In genomic region chr15:62282646-62283045, GRCm38 (mm10) we compare ENCODE assay signal across 25 mouse cellular contexts.
DNase-seq lines count a peak whose midpoint lies in the region; ATAC-seq and TF ChIP-seq lines count a peak whose summit lies in the region.
"Had no signal": no experiment of that assay in that cellular context is flagged by ENCODE, and none has a peak within 500 bp of the region (broad histone marks: within the 10 kb centered on the region; RNA-seq: fewer than 3 reads in every experiment).

No protein-coding gene starts in this region.

- H3K4me3 ChIP-seq in kidney, embryonic 16.5 days (ENCODE audit: low read length), result no peak overlapping the region
- H3K4me3 ChIP-seq in lung, embryonic 16.5 days (ENCODE audit: low read length), result no peak overlapping the region
- H3K4me3 ChIP-seq in lung, postnatal 0 days (ENCODE audit: low read depth, low read length), result no peak overlapping the region
- H3K4me3 ChIP-seq in midbrain, embryonic 10.5 days, result no peak overlapping the region
- H3K4me3 ChIP-seq: forebrain, embryonic 12.5 days; heart, embryonic 10.5 days; hindbrain, embryonic 10.5 days; hindbrain, embryonic 15.5 days; midbrain, embryonic 15.5 days; neural tube, embryonic 15.5 days had no signal

- H3K27me3 ChIP-seq in kidney, embryonic 16.5 days (ENCODE audit: insufficient read depth, low read length), result no peaks in the 10 kb centered on the region
- no peaks in the 10 kb centered on the region for H3K27me3 ChIP-seq in lung, embryonic 16.5 days (ENCODE audit: control insufficient read depth, insufficient read depth, low read depth, low read length)
- H3K27me3 ChIP-seq in lung, postnatal 0 days (replicated peaks; ENCODE audit: insufficient read depth, low read length), result no peaks in the 10 kb centered on the region
- H3K27me3 ChIP-seq in midbrain, embryonic 10.5 days (ENCODE audit: low read depth, poor library complexity, severe bottlenecking), result no peaks in the 10 kb centered on the region; the same call in 1 of the 2 replicates
- H3K27me3 ChIP-seq: forebrain, embryonic 12.5 days; hindbrain, embryonic 15.5 days; midbrain, embryonic 15.5 days; neural tube, embryonic 15.5 days had no signal

- peak overlapping the region; percentile 21; the same call in 1 of the 2 replicates for H3K27ac ChIP-seq in kidney, embryonic 16.5 days (ENCODE audit: low read length)
- peak overlapping the region; percentile 15 for H3K27ac ChIP-seq in lung, embryonic 16.5 days (ENCODE audit: low read length)
- no peak overlapping the region for H3K27ac ChIP-seq in lung, postnatal 0 days (ENCODE audit: low read length)
- no peak overlapping the region for H3K27ac ChIP-seq in midbrain, embryonic 10.5 days (replicated peaks)
- H3K27ac ChIP-seq: forebrain, embryonic 12.5 days; heart, embryonic 10.5 days; hindbrain, embryonic 10.5 days; hindbrain, embryonic 15.5 days; liver, embryonic 14.5 days; midbrain, embryonic 15.5 days; neural tube, embryonic 15.5 days had no signal

- no peak for TF ChIP-seq EP300 in lung, postnatal 0 days (IDR thresholded peaks at IDR 0.05)

- peak; percentile 2 for DNase-seq in heart, adult 11 months
- DNase-seq in heart, adult 8-10 months (ENCODE audit: low spot score), result no peak
- DNase-seq in kidney, adult 8-10 months, result no peak
- no peak for DNase-seq in lung, postnatal 0 days (ENCODE audit: low spot score)
- no peak for DNase-seq in midbrain, embryonic 10.5 days (ENCODE audit: low spot score)
- DNase-seq: adrenal gland, adult 8-10 months; cerebellum, adult 2 months; cerebellum, postnatal 14 days; forebrain, postnatal 0 days; layer of hippocampus, adult 9-11 months; liver; retina, postnatal 1 day; right cerebral cortex, postnatal 14 days; thymus, postnatal 4 days had no signal

- no peak overlapping the region for H3K9ac ChIP-seq in kidney, embryonic 16.5 days (replicated peaks; ENCODE audit: low read length)
- H3K9ac ChIP-seq in lung, embryonic 16.5 days (ENCODE audit: low read length), result no peak overlapping the region
- no peak overlapping the region for H3K9ac ChIP-seq in lung, postnatal 0 days (replicated peaks; ENCODE audit: low read depth)
- H3K9ac ChIP-seq: forebrain, embryonic 12.5 days; forebrain, postnatal 0 days; hindbrain, embryonic 15.5 days; liver, embryonic 14.5 days; midbrain, embryonic 15.5 days; neural tube, embryonic 15.5 days had no signal

- no peak overlapping the region for H3K4me2 ChIP-seq in kidney, embryonic 16.5 days (replicated peaks; ENCODE audit: low read depth, low read length)
- H3K4me2 ChIP-seq in lung, embryonic 16.5 days (ENCODE audit: low read depth, low read length), result no peak overlapping the region
- no peak overlapping the region for H3K4me2 ChIP-seq in lung, postnatal 0 days (replicated peaks; ENCODE audit: low read depth, low read length)
- H3K4me2 ChIP-seq: forebrain, embryonic 12.5 days; hindbrain, embryonic 15.5 days; midbrain, embryonic 15.5 days; neural tube, embryonic 15.5 days had no signal

- TF ChIP-seq CTCF in lung, postnatal 0 days (IDR thresholded peaks at IDR 0.05), result no peak

- peaks cover 34% of the 10 kb centered on the region for H3K4me1 ChIP-seq in kidney, embryonic 16.5 days (ENCODE audit: insufficient read depth, low read length)
- H3K4me1 ChIP-seq in lung, embryonic 16.5 days (replicated peaks; ENCODE audit: control insufficient read depth, insufficient read depth, low read length), result peaks cover 39% of the 10 kb centered on the region
- no peaks in the 10 kb centered on the region for H3K4me1 ChIP-seq in lung, postnatal 0 days (ENCODE audit: insufficient read depth, low read depth, low read length)
- peaks cover 11% of the 10 kb centered on the region for H3K4me1 ChIP-seq in midbrain, embryonic 10.5 days

- no peak for ATAC-seq in kidney, embryonic 16.5 days (ENCODE audit: low FRiP score, low TSS enrichment)
- ATAC-seq in lung, embryonic 16.5 days (ENCODE audit: low read depth), result no peak
- no peak for ATAC-seq in lung, postnatal 0 days
- ATAC-seq: CD4-positive, CD25-positive, alpha-beta regulatory T cell, adult 4 months; inflammation-experienced regulatory T-cells, adult 6 months had no signal

- no peaks in the 10 kb centered on the region for H3K9me3 ChIP-seq in kidney, embryonic 16.5 days (ENCODE audit: low read length)
- no peaks in the 10 kb centered on the region for H3K9me3 ChIP-seq in lung, embryonic 16.5 days (ENCODE audit: control insufficient read depth, low read length)
- no peaks in the 10 kb centered on the region for H3K9me3 ChIP-seq in lung, postnatal 0 days (ENCODE audit: low read length)
- no peaks in the 10 kb centered on the region for H3K9me3 ChIP-seq in midbrain, embryonic 10.5 days (replicated peaks)
- H3K9me3 ChIP-seq: forebrain, embryonic 12.5 days; heart, embryonic 10.5 days; hindbrain, embryonic 10.5 days; hindbrain, embryonic 15.5 days; midbrain, embryonic 15.5 days; neural tube, embryonic 15.5 days had no signal

- WGBS in kidney, embryonic 16.5 days, result 35% methylated on average over 9 of the region's 9 CpGs
- WGBS in lung, embryonic 16.5 days, result 41% methylated on average over 9 of the region's 9 CpGs
- 56% methylated on average over 9 of the region's 9 CpGs for WGBS in lung, postnatal 0 days
- WGBS in midbrain, embryonic 10.5 days, result 88% methylated on average over 9 of the region's 9 CpGs

- H3K36me3 ChIP-seq in kidney, embryonic 16.5 days (ENCODE audit: insufficient read depth, low read length), result no peaks in the 10 kb centered on the region
- H3K36me3 ChIP-seq in lung, embryonic 16.5 days (ENCODE audit: control insufficient read depth, insufficient read depth, low read length), result no peaks in the 10 kb centered on the region
- no peaks in the 10 kb centered on the region for H3K36me3 ChIP-seq in lung, postnatal 0 days (ENCODE audit: insufficient read depth, low read length)
- H3K36me3 ChIP-seq in midbrain, embryonic 10.5 days, result no peaks in the 10 kb centered on the region
- H3K36me3 ChIP-seq: forebrain, embryonic 12.5 days; heart, embryonic 10.5 days; hindbrain, embryonic 10.5 days; hindbrain, embryonic 15.5 days; midbrain, embryonic 15.5 days; neural tube, embryonic 15.5 days had no signal

Comparison
In these comparisons a context has a peak if more than half of its experiments do, and no peak if none do; other contexts are left out.
1. H3K27ac ChIP-seq: peak in kidney, embryonic 16.5 days (single experiment) and lung, embryonic 16.5 days (single experiment); none in lung, postnatal 0 days (single experiment) and midbrain, embryonic 10.5 days (single experiment).